Mouse (Mus musculus) embryonic stem cell, embryonic (primary cell): ENCODE data around the gene Ptrh1.

Experiments used
- CTCF ChIA-PET, 4 experiments: fragments of 300-600 bp in 2 of 4; fragments of 350-600 bp in 2 of 4; sonication (Branson Sonifier 250); formaldehyde crosslinking; loops; one replicate each; lab custom pipeline; 2022; ENCODE audit warnings: inconsistent platforms in 2 of 4; lab: Charles Lee
- POLR2A ChIA-PET, 4 experiments: fragments of 300-600 bp in 2 of 4; fragments of 350-600 bp in 2 of 4; sonication (Branson Sonifier 250); formaldehyde crosslinking; loops; one replicate each; lab custom pipeline; 2022; ENCODE audit warnings: antibody characterized with exemption in 4 of 4, inconsistent platforms in 1 of 4; lab: Charles Lee

Ptrh1 gene

DNA sequence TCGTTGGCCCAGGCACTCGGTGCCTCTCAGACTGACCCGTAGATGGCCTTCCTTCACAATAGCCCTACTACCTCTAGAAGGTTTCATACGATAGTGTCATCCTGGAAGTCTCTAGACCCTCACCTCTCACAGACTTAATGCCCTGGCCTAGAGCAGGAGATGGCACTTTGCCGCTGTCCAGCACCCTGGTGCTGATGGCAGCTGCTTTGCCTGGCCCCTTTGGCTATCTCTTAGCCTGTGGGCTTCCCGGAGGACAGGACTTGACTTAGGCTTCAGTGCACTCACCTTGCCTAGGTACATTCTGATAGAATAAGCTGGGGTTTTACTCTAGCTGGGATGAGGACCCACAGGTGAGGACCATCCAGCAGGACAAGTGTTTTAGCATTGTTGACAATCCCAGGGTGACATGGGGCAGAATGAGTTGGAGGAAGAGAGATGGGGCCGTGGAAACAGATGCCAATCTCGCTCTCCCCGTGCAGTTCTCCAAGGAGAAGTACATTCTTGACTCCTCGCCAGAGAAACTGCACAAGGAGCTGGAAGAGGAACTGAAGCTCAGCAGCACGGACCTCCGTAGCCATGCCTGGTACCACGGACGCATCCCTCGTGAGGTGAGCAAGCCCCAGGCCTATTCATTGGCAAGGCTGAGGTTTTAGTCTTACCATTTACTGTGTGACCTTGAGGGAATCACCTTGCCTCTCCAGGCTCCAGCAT is 31.2 kb upstream of the Ptrh1 start:
- ChIA-PET CTCF (interaction anchor here in 1 of 4 experiments (0.7 to 2.5 kb wide), 5 partner anchors 7 to 188 kb away, joined by 3 to 8 read pairs (median 7); partner anchors contain the start of gene Tor2a), POLR2A (interaction anchor here in 3 of 4 experiments (0.9 to 12.4 kb wide), 4 partner anchors 13 to 26 kb away, joined by 3 to 118 read pairs (median 14); partner anchors contain the start of gene Tor2a (in 1 of the 3))

DNA sequence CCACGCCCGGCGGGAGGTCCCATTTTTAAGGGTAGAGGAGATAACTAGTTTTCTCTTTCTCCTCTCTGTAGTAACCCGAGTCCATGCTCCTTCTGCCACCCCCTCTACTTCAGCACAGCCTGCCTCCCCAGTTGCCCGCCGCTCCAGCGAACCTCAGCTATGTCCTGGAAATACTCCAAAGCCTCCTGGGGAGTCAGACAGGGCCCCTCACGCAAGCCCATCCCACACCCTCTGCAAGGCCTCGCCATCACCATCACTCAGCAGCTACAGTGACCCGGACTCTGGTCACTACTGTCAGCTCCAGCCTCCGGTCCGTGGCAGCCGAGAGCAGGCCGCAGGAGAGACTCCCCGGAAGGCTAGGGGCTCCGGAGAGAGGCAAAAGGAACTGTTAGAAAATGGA is 26.5 kb upstream of the Ptrh1 start:
- ChIA-PET CTCF (no interaction called here), POLR2A (interaction anchor here in 1 of 4 experiments (1.0 kb wide), 1 partner anchor 22 kb away, joined by 3 read pairs; no protein-coding TSS in a partner anchor)

DNA sequence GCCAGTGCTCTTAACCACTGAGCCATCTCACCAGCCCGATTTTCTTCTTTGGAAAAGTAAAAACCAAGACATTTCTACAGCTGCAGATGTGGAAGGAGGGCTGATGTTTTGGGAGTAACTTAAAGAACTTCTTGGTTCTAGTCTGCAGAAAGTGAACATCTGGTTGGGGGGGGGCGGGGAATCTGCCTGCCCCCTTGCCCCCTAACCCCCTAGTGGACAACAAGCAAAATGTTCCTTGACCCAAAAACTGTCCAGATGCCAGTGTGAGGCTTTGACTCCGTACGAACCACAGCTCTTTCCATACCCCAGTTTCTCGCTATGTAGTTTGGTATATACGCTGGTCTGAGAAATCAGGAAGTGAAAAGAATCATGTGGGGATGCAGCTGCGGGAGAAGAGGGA is 25.4 kb upstream of the Ptrh1 start:
- CTCF ChIA-PET: interaction anchor here in 1 of 4 experiments (0.8 to 2.0 kb wide), 9 partner anchors 17 to 178 kb away, joined by 3 to 10 read pairs (median 3); no protein-coding TSS in a partner anchor
- POLR2A ChIA-PET: interaction anchor here in 2 of 4 experiments (0.6 to 2.6 kb wide), 17 partner anchors 8 to 232 kb away, joined by 3 to 14 read pairs (median 4); partner anchors contain the start of genes 6330409D20Rik (in 1 of the 2), Fpgs (in 1 of the 2), Lrsam1 (in 1 of the 2) and Rpl12 (in 1 of the 2)

DNA sequence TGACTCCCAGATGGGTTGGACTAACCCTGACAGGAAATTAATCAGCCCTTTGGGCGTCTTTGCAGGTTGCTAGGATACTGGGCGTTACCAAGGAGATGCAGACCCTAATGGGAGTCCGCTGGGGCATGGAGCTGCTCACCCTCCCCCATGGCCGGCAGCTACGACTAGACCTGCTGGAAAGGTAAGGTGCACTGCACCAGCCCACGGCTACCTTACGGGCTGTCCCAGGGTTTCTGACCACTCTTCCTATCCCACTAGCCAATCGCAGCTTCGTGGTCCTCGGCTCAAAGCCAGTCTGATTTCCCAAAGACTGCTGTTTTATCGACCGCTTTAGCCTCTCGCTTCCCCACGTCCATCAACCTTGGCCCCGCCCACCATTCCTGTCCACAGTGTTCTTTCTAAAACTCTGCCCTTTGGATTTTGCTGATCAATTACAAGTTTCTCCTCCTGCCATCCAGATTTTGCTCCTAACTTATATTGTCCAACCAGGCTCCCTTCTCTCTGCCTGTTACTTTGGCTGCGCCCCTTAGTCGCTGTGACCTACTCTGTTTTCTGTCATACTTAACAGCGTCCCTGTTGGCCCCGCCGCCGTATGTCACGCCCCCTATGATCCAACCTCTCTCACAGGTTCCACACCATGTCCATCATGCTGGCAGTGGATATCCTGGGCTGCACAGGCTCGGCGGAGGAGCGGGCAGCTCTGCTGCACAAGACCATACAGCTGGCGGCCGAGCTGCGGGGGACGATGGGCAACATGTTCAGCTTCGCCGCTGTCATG is 24.5 kb upstream of the Ptrh1 start:
- POLR2A ChIA-PET: interaction anchor here (0.6 to 2.6 kb wide), 32 partner anchors 9 to 414 kb away, joined by 3 to 14 read pairs (median 3); partner anchors contain the start of genes 6330409D20Rik (in 1 of the 4), Cdk9 (in 1 of the 4), Fpgs (in 1 of the 4) and Lrsam1 (in 1 of the 4)
- CTCF ChIA-PET: interaction anchor here (0.5 to 2.0 kb wide), 20 partner anchors 8 to 177 kb away, joined by 3 to 10 read pairs (median 3); no protein-coding TSS in a partner anchor

DNA sequence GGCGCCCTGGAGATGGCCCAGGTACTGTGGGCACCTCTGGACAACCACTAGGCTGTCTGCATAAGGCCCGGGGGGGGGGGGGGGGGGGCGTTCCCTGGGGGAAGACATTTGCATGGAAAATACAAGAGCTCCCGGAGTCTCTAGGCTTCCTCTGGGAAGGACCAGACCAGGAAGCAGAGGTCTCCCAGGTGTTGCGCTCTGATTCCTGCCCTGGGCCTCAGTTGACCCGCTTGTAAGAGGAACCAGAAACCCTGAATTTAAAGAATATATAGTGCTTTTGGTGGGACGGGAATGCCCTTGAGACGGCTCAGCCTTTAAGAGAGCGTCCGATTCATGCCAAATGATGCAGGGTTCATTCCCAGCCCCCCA is 23.9 kb upstream of the Ptrh1 start:
- ChIA-PET POLR2A (interaction anchor here (0.5 to 2.6 kb wide), 22 partner anchors 10 to 414 kb away, joined by 3 to 14 read pairs (median 4); partner anchors contain the start of genes 6330409D20Rik (in 1 of the 4), Cdk9 (in 1 of the 4) and Fpgs (in 1 of the 4)), CTCF (interaction anchor here in 3 of 4 experiments (0.6 to 2.0 kb wide), 14 partner anchors 8 to 177 kb away, joined by 3 to 10 read pairs (median 3); no protein-coding TSS in a partner anchor)

DNA sequence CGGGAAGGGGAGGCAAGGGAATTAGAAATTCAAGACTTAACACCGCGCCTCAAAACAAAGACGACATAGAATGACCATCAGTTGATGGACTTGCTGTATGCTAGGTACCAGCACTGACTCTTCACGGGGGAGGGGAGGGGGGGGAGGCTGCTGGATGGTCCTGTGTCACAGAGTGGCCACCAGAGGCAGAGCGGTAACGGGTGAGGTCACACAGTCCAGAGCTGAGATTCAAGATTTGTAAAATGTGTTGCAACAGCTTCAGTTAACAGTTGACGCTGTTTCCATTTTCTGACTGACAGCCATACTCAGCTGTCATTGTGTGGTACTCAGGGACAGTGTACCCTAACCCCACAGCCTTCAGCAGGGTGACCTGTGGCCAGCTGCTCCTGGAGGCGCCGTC is 23.4 kb upstream of the Ptrh1 start:
- POLR2A ChIA-PET: interaction anchor here in 3 of 4 experiments (0.5 to 2.6 kb wide), 14 partner anchors 10 to 436 kb away, joined by 3 to 14 read pairs (median 4); partner anchors contain the start of gene 6330409D20Rik (in 1 of the 3)

DNA sequence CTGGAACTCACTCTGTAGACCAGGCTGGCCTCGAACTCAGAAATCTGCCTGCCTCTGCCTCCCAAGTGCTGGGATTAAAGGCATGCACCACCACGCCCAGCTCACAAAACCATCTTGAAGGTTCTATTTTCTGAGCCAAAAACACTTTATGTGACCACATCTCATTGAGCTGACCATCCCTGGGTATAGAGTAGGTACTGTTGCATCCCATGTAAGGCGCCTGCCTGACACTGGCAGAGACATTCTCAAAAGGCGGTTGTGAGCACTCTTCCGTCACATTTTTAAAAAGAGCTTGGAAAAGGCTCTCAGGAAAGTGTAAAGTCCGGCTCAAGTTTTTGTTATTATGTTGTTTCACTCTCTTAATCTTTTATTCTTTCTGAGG is 18.9 kb upstream of the Ptrh1 start:
- POLR2A ChIA-PET: interaction anchor here in 3 of 4 experiments (0.6 to 5.2 kb wide), 41 partner anchors 10 to 225 kb away, joined by 3 to 28 read pairs (median 4); partner anchors contain the start of genes Cdk9 (in 2 of the 3), Fpgs (in 1 of the 3), Lrsam1 (in 1 of the 3) and Rpl12 (in 1 of the 3)
- CTCF ChIA-PET: interaction anchor here (0.5 to 4.1 kb wide), 65 partner anchors 8 to 614 kb away, joined by 3 to 35 read pairs (median 6); partner anchors contain the start of genes Cdk9 (in 2 of the 4), Ptrh1 (in 2 of the 4), Ttc16 (in 2 of the 4) and 6330409D20Rik (in 1 of the 4)

More for the DNA sequence above, 23.4 kb upstream of the Ptrh1 start:
- CTCF ChIA-PET: interaction anchor here in 3 of 4 experiments (0.6 to 2.0 kb wide), 9 partner anchors 9 to 172 kb away, joined by 3 to 10 read pairs (median 4); no protein-coding TSS in a partner anchor

DNA sequence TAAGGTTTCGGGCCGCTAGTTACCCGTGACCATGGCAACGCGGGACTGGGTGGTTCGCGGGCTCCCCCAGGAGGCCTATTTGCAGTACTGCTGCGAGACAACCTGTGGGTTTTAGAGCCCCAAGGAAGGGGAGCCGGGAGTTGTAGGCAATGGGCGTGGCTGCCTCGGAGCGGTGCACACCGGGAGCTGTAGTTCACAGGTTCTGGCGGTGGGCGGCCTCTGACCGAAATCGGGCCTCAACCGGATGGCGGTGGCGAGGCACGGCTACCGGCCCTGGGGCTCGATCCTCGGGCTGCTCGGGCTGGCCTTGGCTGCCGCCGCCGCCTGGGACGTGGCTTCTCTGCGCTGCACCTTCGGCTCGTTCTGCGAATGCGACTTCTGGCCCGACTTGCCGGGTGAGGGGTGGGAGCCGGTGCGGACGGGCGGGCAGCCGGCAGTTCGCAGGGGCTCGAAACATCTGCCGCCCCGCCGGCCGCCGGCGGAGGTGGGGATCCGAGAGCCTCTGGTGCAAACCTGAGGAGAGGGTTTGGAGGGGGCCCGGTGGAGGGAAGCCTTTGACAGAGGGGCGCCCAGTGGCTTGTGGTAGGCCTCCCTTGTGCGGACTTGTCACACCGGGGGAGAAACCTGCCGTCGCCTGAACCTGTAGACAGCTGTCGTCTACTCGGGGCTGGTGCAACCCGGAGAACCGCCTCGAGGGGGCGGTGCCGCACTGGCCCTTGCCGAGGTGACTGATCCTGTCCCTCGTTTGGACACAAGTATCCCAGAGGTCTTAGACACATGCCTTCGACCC is 18.3 kb upstream of the Ptrh1 start, which contains the start of gene Tor2a:
TSS of gene Tor2a (plus strand) at position 179 of the 790 bp plus-strand sequence.
- ChIA-PET POLR2A (interaction anchor here in 3 of 4 experiments (0.5 to 5.2 kb wide), 49 partner anchors 9 to 268 kb away, joined by 3 to 28 read pairs (median 4); partner anchors contain the start of genes Cdk9 (in 2 of the 3), Fpgs (in 1 of the 3), Lrsam1 (in 1 of the 3) and Rpl12 (in 1 of the 3)), CTCF (interaction anchor here (0.5 to 4.1 kb wide), 99 partner anchors 8 to 875 kb away, joined by 3 to 35 read pairs (median 5); partner anchors contain the start of genes 6330409D20Rik (in 2 of the 4), Cdk9 (in 2 of the 4), Ptrh1 (in 2 of the 4) and Ttc16 (in 2 of the 4))

DNA sequence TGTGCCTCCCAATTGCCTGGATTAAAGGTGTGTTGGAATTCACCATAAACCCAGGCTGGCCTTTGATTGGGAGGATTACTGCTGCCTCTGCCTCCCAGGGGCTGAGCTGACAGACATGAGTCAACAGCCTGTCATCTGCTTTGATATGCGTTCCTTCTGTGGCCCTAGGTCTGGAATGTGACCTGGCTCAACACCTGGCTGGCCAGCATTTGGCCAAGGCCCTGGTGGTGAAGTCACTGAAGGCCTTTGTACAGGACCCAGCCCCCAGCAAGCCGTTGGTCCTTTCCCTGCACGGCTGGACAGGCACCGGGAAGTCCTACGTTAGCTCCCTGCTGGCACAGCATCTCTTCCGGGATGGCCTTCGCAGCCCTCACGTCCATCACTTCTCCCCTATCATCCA is 17.1 kb upstream of the Ptrh1 start:
- CTCF ChIA-PET: interaction anchor here in 3 of 4 experiments (0.6 to 4.1 kb wide), 22 partner anchors 8 to 375 kb away, joined by 3 to 35 read pairs (median 8); no protein-coding TSS in a partner anchor
- POLR2A ChIA-PET: interaction anchor here in 3 of 4 experiments (0.6 to 5.2 kb wide), 7 partner anchors 8 to 523 kb away, joined by 3 to 28 read pairs (median 3); no protein-coding TSS in a partner anchor

DNA sequence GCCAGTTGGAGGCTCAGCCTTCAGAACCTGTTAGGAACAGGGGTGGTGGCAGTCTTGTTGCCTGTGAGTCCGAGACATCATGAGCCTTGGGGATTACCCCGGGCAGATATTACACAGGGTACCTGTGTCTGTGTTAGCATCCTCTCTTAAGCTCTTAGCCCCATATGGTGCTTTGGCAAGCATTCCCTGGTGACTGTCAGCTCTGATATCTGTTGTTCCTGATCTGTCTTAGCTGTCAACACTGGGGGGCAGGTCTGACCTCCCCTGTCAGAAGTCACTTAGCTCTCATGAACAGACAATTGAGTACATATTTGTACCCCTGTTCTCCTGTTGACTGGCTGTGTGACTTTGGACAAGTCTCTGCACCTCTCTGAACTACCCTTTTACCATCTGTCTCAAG is 16.6 kb upstream of the Ptrh1 start:
- ChIA-PET CTCF (interaction anchor here in 2 of 4 experiments (1.3 to 4.1 kb wide), 7 partner anchors 20 to 153 kb away, joined by 3 to 35 read pairs (median 8); no protein-coding TSS in a partner anchor), POLR2A (interaction anchor here in 3 of 4 experiments (0.6 to 5.2 kb wide), 7 partner anchors 8 to 524 kb away, joined by 3 to 28 read pairs (median 4); no protein-coding TSS in a partner anchor)

DNA sequence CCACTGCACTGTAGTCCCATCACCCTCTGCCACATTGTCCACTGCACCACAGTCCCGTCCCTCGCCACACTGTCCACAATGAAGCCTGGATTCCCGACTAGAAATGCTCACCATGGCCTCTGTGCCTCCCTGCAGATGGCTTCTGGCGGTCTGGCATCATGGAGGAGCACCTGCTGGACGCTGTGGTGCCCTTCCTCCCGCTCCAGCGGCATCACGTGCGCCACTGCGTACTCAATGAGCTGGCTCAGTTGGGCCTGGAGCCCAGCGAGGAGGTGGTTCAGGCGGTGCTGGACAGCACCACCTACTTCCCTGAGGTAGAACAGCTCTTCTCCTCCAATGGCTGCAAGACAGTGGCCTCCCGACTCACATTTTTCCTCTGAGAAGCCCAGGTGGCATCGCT is 14.2 kb upstream of the Ptrh1 start:
- ChIA-PET POLR2A (interaction anchor here in 2 of 4 experiments (1.0 to 2.2 kb wide), 6 partner anchors 10 to 133 kb away, joined by 3 to 5 read pairs (median 3); partner anchors contain the start of genes Cfap157 (in 1 of the 2), Ptrh1 (in 1 of the 2) and Ttc16 (in 1 of the 2)), CTCF (interaction anchor here in 1 of 4 experiments (0.9 kb wide), 1 partner anchor 53 kb away, joined by 3 read pairs; no protein-coding TSS in a partner anchor)

DNA sequence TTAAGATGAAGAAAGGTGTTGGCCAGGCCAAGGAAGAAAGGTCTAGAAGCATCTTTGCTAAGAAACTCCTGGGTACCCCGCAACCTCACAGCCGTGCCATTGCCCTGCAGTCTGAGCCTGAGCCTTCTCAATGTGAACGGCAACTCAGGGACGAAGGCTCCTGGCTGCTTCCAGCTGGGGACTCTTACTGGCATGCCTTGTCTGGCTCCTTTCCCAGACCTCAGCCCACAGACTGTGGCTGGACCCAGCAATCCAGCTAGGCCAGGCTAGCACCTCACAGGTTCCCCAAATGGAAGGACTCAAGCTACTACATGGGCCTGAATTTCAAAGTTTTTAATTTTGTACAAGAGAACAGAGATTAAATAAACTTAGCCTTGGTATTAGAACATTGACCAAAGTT is 13.7 kb upstream of the Ptrh1 start:
- ChIA-PET CTCF (interaction anchor here in 2 of 4 experiments (0.7 to 1.5 kb wide), 3 partner anchors 17 to 72 kb away, joined by 3 to 5 read pairs (median 3); no protein-coding TSS in a partner anchor), POLR2A (interaction anchor here in 3 of 4 experiments (0.6 to 2.2 kb wide), 10 partner anchors 10 to 133 kb away, joined by 3 to 5 read pairs (median 3); partner anchors contain the start of genes Cdk9 (in 2 of the 3), Cfap157 (in 1 of the 3), Ptrh1 (in 1 of the 3) and Ttc16 (in 1 of the 3))

DNA sequence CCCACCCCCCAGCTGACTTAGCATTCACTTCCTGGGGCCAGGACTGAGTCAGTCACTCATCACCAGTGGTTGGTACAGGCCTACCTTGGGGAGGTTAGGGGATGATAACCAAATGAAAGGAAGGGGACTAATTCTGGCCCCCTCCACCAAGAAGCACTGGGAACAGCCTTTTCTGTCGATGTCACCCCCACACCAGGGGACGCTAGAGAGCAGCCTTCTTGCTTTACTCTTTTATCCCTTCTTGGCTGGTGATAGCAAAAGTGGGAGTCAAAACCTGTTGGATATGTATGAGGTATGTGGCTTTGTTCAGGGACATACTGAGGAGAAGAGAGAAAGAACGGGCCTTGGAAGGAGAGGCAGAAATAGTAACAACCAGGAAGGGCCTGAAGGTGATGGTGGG is 12.2 kb upstream of the Ptrh1 start:
- CTCF ChIA-PET: interaction anchor here (0.5 to 1.5 kb wide), 6 partner anchors 18 to 191 kb away, joined by 3 to 4 read pairs (median 3); no protein-coding TSS in a partner anchor
- POLR2A ChIA-PET: interaction anchor here in 2 of 4 experiments (1.2 to 2.2 kb wide), 3 partner anchors 12 to 58 kb away, joined by 4 to 5 read pairs (median 4); partner anchors contain the start of genes Ptrh1 (in 1 of the 2) and Ttc16 (in 1 of the 2)

DNA sequence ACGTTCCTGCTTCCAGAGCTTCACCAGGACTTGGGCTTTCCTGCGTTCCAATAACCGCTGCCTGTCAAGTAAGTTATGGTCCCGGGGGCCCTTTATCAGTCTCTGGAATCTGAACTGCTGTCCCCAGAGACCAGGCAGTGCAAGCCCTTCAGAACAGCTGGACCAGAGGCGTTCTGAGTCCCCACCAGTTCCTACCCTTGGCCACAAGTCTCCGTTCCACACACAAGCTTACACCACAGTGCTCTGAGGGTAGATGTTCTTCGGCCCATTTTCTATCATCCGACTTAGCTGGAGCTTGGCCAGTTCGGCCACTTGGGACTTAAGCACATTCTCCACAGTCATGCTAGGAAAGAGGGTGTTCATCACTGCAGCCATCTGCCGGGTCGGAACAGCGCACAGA is 8.3 kb upstream of the Ptrh1 start:
- ChIA-PET POLR2A (interaction anchor here in 3 of 4 experiments (0.8 to 4.3 kb wide), 8 partner anchors 8 to 364 kb away, joined by 3 to 28 read pairs (median 3); partner anchors contain the start of genes Tor2a (in 3 of the 3), Garnl3 (in 1 of the 3), Ptrh1 (in 1 of the 3) and Ttc16 (in 1 of the 3)), CTCF (interaction anchor here in 3 of 4 experiments (0.6 to 4.1 kb wide), 8 partner anchors 9 to 897 kb away, joined by 4 to 13 read pairs (median 6); partner anchors contain the start of gene Tor2a (in 2 of the 3))
